Mouse (Mus musculus): ENCODE data around the gene Grem1.

DNA sequence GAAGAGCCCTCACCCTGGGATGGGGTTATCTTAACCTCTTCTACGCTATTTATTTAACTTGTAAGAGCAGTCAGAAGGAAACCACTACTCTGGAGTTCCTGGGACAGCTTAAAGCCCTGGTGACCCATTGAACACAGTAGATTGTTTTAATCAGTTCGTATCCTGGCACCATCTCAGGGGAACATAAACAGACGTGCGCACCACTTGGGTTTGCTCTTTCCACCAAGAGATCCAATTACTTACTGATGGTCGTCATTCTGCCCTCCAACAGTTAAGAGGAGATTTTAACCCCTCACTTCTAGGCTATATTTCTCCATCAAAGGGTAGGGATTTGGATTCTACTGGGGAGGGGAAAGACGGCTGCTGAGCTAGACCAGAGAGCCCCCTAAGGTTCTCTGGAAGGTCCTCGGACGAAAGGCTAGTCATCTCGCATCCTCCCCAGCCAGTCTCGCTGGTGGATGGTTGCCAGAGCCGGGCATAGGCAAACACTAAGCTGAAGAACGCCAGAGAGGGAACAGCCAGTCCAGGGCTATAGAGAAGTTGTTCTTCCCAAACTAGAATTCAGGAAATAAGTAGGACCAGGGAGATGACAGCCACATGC, 1.4 kb downstream of the Grem1 start:
- TF ChIP-seq CTCF (IDR thresholded peaks at IDR 0.05) = no peak
- TF ChIP-seq EP300 (IDR thresholded peaks at IDR 0.05) = no peak
